14 mouse cellular contexts compared by ENCODE assay signal in genomic region chr17:73071725-73072263, GRCm38 (mm10). TPM values are rescaled to one million over a fixed set of nuclear protein-coding genes. Genes with fewer than 3 reads are reported as not detected.
A peak's percentile ranks its signal among the peaks of the same experiment; 100 is the strongest.
DNase-seq lines count a peak whose midpoint lies in the region; ATAC-seq and TF ChIP-seq lines count a peak whose summit lies in the region.
"Had no signal": no experiment of that assay in that cellular context is flagged by ENCODE, and none has a peak within 500 bp of the region (broad histone marks: within the 10 kb centered on the region; RNA-seq: fewer than 3 reads in every experiment).

No protein-coding gene starts in this region.

- TF ChIP-seq EP300 in heart, adult 2 months (IDR thresholded peaks at IDR 0.05; ENCODE audit: insufficient read depth, low read depth, low read length): no peak

- peaks cover 7% of the 10 kb centered on the region for H3K36me3 ChIP-seq in heart, adult 2 months (ENCODE audit: control insufficient read depth, insufficient read depth, low read length)
- H3K36me3 ChIP-seq in stomach, embryonic 14.5 days (ENCODE audit: control insufficient read depth, insufficient read depth, low read length): no peaks in the 10 kb centered on the region
- H3K36me3 ChIP-seq: G1E; hindbrain, embryonic 13.5 days; limb, embryonic 10.5 days had no signal

- H3K4me2 ChIP-seq in stomach, embryonic 14.5 days (replicated peaks; ENCODE audit: low read depth, low read length): no peak overlapping the region
- H3K4me2 ChIP-seq: hindbrain, embryonic 13.5 days had no signal

- TF ChIP-seq POLR2A in heart, adult 2 months (IDR thresholded peaks at IDR 0.05; ENCODE audit: insufficient read depth, low read depth, low read length): no peak

- H3K4me1 ChIP-seq in heart, adult 2 months (ENCODE audit: control insufficient read depth, insufficient read depth, low read length): peaks cover 25% of the 10 kb centered on the region
- H3K4me1 ChIP-seq in stomach, embryonic 14.5 days (ENCODE audit: control insufficient read depth, insufficient read depth, low read length): peaks cover 28% of the 10 kb centered on the region

- no peaks in the 10 kb centered on the region for H3K27me3 ChIP-seq in heart, adult 2 months (ENCODE audit: control insufficient read depth, insufficient read depth, low read length)
- no peaks in the 10 kb centered on the region for H3K27me3 ChIP-seq in stomach, embryonic 14.5 days (ENCODE audit: control insufficient read depth, insufficient read depth, low read length)
- H3K27me3 ChIP-seq: hindbrain, embryonic 13.5 days had no signal

- no peak overlapping the region for H3K9ac ChIP-seq in heart, adult 2 months (ENCODE audit: low read depth, low read length)
- no peak overlapping the region for H3K9ac ChIP-seq in stomach, embryonic 14.5 days (replicated peaks; ENCODE audit: low read depth, low read length)
- H3K9ac ChIP-seq: hindbrain, embryonic 13.5 days had no signal

- no peak for DNase-seq in heart, adult 2 months
- no peak for DNase-seq in heart, adult 8-10 months (ENCODE audit: low spot score)
- DNase-seq in left cerebral cortex, adult 2 months (ENCODE audit: extremely low spot score in 1 of 2, low spot score in 2 of 2): no peak
- DNase-seq in left cerebral cortex, postnatal 14 days (ENCODE audit: low spot score in 2 of 2): no peak
- DNase-seq in kidney, postnatal 10 days: peak; percentile 65
- no peak for DNase-seq in spleen, adult 12 weeks (ENCODE audit: low spot score)
- no peak for DNase-seq in urinary bladder, postnatal 4 days (ENCODE audit: low spot score in 2 of 2)
- DNase-seq: cerebellum, postnatal 10 days; retina, postnatal 1 day had no signal

- no peak for TF ChIP-seq CTCF in heart, adult 2 months (IDR thresholded peaks at IDR 0.05)
- no peak for TF ChIP-seq CTCF in left cerebral cortex, adult 2 months (IDR thresholded peaks at IDR 0.05)

- intact Hi-C loops in heart, adult 2 months (cut with DNase I): loop anchor here (2.0 kb wide), 2 partner anchors 95 to 153 kb away; partner anchors contain the start of gene Lbh
- intact Hi-C loops in left cerebral cortex, adult 2 months (cut with DNase I): no loop called here
- intact Hi-C loops in left cerebral cortex, postnatal 14 days (cut with DNase I): loop anchor here (5.0 kb wide), 1 partner anchor 149 kb away; no protein-coding TSS in a partner anchor

- H3K79me2 ChIP-seq in heart, adult 2 months (replicated peaks; ENCODE audit: control insufficient read depth, insufficient read depth, low read length): no peaks in the 10 kb centered on the region

- peak overlapping the region; percentile 88 for H3K27ac ChIP-seq in heart, adult 2 months
- 0 out of 2 replicates have a peak overlapping the region, but pooled peaks have one; percentile 2 for H3K27ac ChIP-seq in left cerebral cortex, adult 2 months
- H3K27ac ChIP-seq in stomach, embryonic 14.5 days (ENCODE audit: low read length): peak overlapping the region; percentile 79
- H3K27ac ChIP-seq: hindbrain, embryonic 13.5 days; limb, embryonic 10.5 days had no signal

- no peaks in the 10 kb centered on the region for H3K9me3 ChIP-seq in stomach, embryonic 14.5 days (ENCODE audit: control insufficient read depth, low read depth, low read length)
- H3K9me3 ChIP-seq: G1E; hindbrain, embryonic 13.5 days; limb, embryonic 10.5 days had no signal

- WGBS in heart, adult 2 months: 78% methylated on average over 5 of the region's 5 CpGs
- WGBS in stomach, embryonic 14.5 days: 38% methylated on average over 5 of the region's 5 CpGs

- ATAC-seq in stomach, embryonic 14.5 days (ENCODE audit: insufficient number of reproducible peaks, insufficient read depth, low FRiP score, low read depth): no peak

- H3K4me3 ChIP-seq in heart, adult 2 months: no peak overlapping the region
- H3K4me3 ChIP-seq in left cerebral cortex, adult 2 months: no peak overlapping the region
- H3K4me3 ChIP-seq in stomach, embryonic 14.5 days (ENCODE audit: low read depth, low read length): no peak overlapping the region
- H3K4me3 ChIP-seq: hindbrain, embryonic 13.5 days; limb, embryonic 10.5 days; myocyte had no signal

RNA-seq across cellular contexts. Expression of gene Lclat1, which starts 36.0 kb away (rescaled TPM):
- total RNA-seq in heart, adult 2 months (2021): 100 to 1,000 TPM; 100 to 104 TPM
- 30.2 and 65.1 TPM in 2 replicates for polyA plus RNA-seq in heart, adult 2 months (2012; rRNA removed)
- total RNA-seq in heart, adult 8-10 months (2022): 100 to 1,000 TPM; 101 to 145 (median 128) TPM
- 10 to 100 TPM; 38.5 to 40.2 TPM for total RNA-seq in left cerebral cortex, adult 2 months (2021)
- total RNA-seq in left cerebral cortex, postnatal 14 days (2021): 10 to 100 TPM; 42.0 to 44.1 TPM
- 20.0 and 22.2 TPM in 2 replicates for polyA plus RNA-seq in stomach, embryonic 14.5 days (2014; fragmentation: Nextera tagmentation; extraction: Ambion mirVana)

Comparison
In these comparisons a context has a peak if more than half of its experiments do, and no peak if none do; other contexts are left out.
1. H3K27ac ChIP-seq: peak in every context shown above with its lines; median percentile 88 in heart, adult 2 months; 79 in stomach, embryonic 14.5 days; 2 in left cerebral cortex, adult 2 months.